Mouse (Mus musculus): ENCODE measurements around the gene Ttc28. TPM values are rescaled to one million over a fixed set of nuclear protein-coding genes. Genes with fewer than 3 reads are reported as not detected.

The Ttc28 gene
- polyA plus RNA-seq, 1 experiment, result 7.4 TPM

DNA sequence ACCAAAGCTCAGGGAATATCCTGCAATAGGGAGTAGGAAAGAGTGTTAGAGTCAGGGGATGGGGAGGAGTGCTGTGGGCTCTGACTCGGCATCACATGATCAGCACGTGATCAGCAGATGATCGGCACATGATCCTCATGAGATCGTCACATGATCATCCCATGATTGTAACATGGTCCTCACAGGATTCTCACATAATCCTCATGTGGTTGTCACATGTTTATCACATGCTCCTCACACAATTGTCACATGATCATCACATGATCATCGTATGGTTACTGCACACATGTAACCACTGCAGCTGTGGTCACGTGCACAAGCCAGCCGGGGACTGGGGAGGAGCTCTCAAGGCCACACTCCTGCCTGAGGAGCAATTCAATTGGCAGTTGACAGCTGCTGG, 264.8 kb downstream of the Ttc28 start:
- WGBS, result 85% methylated on average over 7 of the region's 7 CpGs
- TF ChIP-seq CTCF (IDR thresholded peaks at IDR 0.05; ENCODE audit: control insufficient read depth, insufficient read depth, low read length), result no peak
- no peak for TF ChIP-seq POLR2A (IDR thresholded peaks at IDR 0.05; ENCODE audit: borderline replicate concordance, control insufficient read depth, low read depth, low read length)
- no peak overlapping the region for H3K27ac ChIP-seq (ENCODE audit: control insufficient read depth, insufficient read depth, low read depth, low read length, poor library complexity)
- H3K4me3 ChIP-seq (replicated peaks; ENCODE audit: control insufficient read depth, low read depth, low read length), result no peak overlapping the region
- H3K4me1 ChIP-seq (ENCODE audit: control insufficient read depth, insufficient read depth, low read length), result no peaks in the 10 kb centered on the region; the same call in 1 of the 2 replicates

DNA sequence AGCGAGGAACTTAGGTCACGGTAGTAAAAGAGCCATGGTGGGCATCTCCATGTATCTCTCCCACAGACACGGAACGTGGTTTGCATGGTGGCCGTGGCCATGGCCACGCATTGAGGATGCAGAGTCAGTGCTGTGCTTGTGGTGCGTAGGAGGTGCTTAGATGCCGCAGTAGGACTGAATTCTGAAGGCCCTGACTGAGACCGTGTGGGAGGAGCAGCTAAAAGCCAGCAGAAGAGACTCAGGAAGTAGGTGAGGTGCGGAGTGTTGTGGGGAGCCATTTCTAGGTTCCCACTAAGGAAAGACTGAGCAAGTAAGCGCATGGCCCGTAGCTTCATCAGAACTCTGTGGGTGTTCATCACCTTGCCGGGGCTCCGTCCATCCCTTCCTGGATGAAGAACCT, 271.0 kb downstream of the Ttc28 start:
- no peak overlapping the region for H3K27ac ChIP-seq (ENCODE audit: control insufficient read depth, insufficient read depth, low read depth, low read length, poor library complexity)
- 86% methylated on average over 14 of the region's 14 CpGs for whole genome bisulfite sequencing
- no peak overlapping the region for H3K4me3 ChIP-seq (replicated peaks; ENCODE audit: control insufficient read depth, low read depth, low read length)
- TF ChIP-seq POLR2A (IDR thresholded peaks at IDR 0.05; ENCODE audit: borderline replicate concordance, control insufficient read depth, low read depth, low read length) (no peak), CTCF (IDR thresholded peaks at IDR 0.05; ENCODE audit: control insufficient read depth, insufficient read depth, low read length) (no peak)
- no peaks in the 10 kb centered on the region for H3K4me1 ChIP-seq (ENCODE audit: control insufficient read depth, insufficient read depth, low read length)

DNA sequence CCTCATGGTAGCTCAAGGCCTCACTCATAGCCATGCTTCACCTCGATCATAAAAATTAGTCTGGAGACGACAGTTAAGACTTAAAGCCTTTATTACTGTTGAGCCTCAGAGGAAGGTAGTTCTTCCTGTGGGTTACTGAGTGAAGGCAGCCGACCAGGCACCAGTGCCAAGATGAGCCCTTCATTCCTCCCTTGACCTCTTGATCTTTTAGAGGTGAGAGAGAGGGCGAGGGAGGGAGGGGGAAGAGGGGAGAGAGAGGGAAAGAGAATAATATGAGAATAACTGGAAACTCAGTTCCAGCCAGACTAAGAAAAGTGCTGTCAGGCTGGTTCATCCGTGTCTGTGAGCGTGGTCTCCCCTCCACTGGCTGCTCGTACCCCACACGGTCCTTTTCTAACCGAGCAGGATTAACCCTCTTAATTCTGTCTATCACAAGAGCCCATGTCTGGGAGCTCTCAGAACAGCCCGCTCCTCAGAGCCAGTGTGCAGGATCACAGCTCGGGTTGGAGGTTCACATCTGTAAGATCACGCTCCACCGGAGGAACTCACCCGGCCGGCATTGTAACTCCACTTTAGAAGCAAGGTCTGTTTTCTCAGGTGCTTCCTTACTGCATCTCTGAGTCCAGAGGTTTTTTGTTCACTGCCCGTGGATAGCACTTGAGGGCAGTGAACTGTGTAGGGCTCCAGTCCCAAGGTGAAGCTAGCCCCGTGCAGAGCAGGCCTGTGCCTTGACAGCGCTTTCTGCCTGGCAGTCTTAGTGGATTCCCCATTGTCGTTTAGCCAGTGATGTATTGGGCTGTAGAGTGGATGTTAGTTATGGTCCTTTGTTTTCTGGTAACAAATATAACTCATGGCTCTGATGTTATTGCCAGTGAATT, 272.5 kb downstream of the Ttc28 start:
- TF ChIP-seq CTCF (IDR thresholded peaks at IDR 0.05; ENCODE audit: control insufficient read depth, insufficient read depth, low read length), result no peak
- TF ChIP-seq POLR2A (IDR thresholded peaks at IDR 0.05; ENCODE audit: borderline replicate concordance, control insufficient read depth, low read depth, low read length), result no peak
- H3K27ac ChIP-seq (ENCODE audit: control insufficient read depth, insufficient read depth, low read depth, low read length, poor library complexity), result no peak overlapping the region
- H3K4me1 ChIP-seq (ENCODE audit: control insufficient read depth, insufficient read depth, low read length), result no peaks in the 10 kb centered on the region
- WGBS, result 62% methylated on average over 19 of the region's 19 CpGs
- no peak overlapping the region for H3K4me3 ChIP-seq (replicated peaks; ENCODE audit: control insufficient read depth, low read depth, low read length)

DNA sequence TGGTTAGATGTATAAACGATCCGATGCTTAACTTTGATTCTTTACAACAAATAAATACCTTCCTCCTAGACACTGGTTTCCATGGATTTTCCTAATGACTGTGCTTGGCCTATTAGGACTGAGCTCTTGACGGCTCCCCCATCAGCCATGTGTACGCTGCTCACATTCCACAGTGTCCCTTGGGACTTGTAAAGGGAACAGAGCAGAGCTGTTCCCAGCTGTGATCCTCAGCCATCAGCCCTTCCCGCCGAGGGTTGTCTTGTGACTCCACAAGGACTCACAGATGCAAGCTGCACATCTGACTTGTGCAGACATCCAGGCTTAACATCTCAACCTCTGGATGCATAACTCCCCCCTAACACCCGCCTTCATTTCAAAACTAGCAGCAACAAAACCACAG, 275.0 kb downstream of the Ttc28 start:
- 84% methylated on average over 7 of the region's 7 CpGs for WGBS

DNA sequence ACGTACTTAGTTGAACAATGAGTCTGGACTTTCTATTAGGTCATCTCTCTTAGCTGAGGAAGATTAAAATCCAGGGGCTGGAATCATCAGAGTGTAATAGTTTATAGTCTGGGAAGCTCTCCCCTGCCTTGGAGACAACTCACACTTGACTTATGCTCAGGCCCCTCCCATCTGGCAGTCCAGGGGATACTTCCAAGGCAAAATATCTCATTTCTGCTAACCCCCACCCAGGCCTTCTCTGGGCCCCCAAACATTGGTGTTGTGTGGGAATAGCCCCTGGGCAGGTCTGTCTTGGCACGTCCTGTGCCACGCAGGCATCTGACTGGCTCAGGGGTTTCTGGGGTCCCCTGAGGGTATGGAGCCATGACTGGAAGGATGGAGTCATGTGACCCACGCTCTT, 275.7 kb downstream of the Ttc28 start:
- Histone ChIP-seq H3K27ac (ENCODE audit: control insufficient read depth, insufficient read depth, low read depth, low read length, poor library complexity) (no peak overlapping the region), H3K4me1 (ENCODE audit: control insufficient read depth, insufficient read depth, low read length) (no peaks in the 10 kb centered on the region; the same call in 1 of the 2 replicates), H3K4me3 (replicated peaks; ENCODE audit: control insufficient read depth, low read depth, low read length) (no peak overlapping the region)
- 75% methylated on average over 4 of the region's 4 CpGs for WGBS
- no peak for TF ChIP-seq CTCF (IDR thresholded peaks at IDR 0.05; ENCODE audit: control insufficient read depth, insufficient read depth, low read length)
- no peak for TF ChIP-seq POLR2A (IDR thresholded peaks at IDR 0.05; ENCODE audit: borderline replicate concordance, control insufficient read depth, low read depth, low read length)

More for the DNA sequence above, 275.0 kb downstream of the Ttc28 start:
- Histone ChIP-seq H3K4me1 (ENCODE audit: control insufficient read depth, insufficient read depth, low read length) (no peaks in the 10 kb centered on the region; the same call in 1 of the 2 replicates), H3K27ac (ENCODE audit: control insufficient read depth, insufficient read depth, low read depth, low read length, poor library complexity) (no peak overlapping the region), H3K4me3 (replicated peaks; ENCODE audit: control insufficient read depth, low read depth, low read length) (no peak overlapping the region)
- no peak for TF ChIP-seq POLR2A (IDR thresholded peaks at IDR 0.05; ENCODE audit: borderline replicate concordance, control insufficient read depth, low read depth, low read length)
- no peak for TF ChIP-seq CTCF (IDR thresholded peaks at IDR 0.05; ENCODE audit: control insufficient read depth, insufficient read depth, low read length)

DNA sequence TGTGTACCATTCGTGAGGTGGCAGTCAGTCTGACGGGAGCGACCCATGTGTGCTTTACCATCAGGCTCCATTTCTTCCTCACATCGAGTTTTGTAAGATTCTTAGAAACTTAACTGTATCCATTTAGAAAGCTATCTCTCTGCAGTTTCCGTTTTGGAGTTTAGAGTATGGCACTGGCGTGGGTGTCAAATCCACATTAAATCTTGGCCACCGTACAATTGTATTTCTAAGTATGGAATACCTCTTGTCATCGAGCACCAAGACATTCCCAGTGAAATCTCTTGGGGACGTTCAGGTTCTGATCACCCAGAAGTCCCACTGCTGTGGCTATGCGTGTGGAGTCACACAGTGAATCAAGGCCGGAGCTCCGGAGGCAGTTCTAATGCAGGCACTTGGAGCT, 276.3 kb downstream of the Ttc28 start:
- 78% methylated on average over 12 of the region's 12 CpGs for WGBS
- Histone ChIP-seq H3K4me3 (replicated peaks; ENCODE audit: control insufficient read depth, low read depth, low read length) (no peak overlapping the region), H3K27ac (ENCODE audit: control insufficient read depth, insufficient read depth, low read depth, low read length, poor library complexity) (no peak overlapping the region), H3K4me1 (ENCODE audit: control insufficient read depth, insufficient read depth, low read length) (no peaks in the 10 kb centered on the region; the same call in 1 of the 2 replicates)
- no peak for TF ChIP-seq CTCF (IDR thresholded peaks at IDR 0.05; ENCODE audit: control insufficient read depth, insufficient read depth, low read length)
- no peak for TF ChIP-seq POLR2A (IDR thresholded peaks at IDR 0.05; ENCODE audit: borderline replicate concordance, control insufficient read depth, low read depth, low read length)

DNA sequence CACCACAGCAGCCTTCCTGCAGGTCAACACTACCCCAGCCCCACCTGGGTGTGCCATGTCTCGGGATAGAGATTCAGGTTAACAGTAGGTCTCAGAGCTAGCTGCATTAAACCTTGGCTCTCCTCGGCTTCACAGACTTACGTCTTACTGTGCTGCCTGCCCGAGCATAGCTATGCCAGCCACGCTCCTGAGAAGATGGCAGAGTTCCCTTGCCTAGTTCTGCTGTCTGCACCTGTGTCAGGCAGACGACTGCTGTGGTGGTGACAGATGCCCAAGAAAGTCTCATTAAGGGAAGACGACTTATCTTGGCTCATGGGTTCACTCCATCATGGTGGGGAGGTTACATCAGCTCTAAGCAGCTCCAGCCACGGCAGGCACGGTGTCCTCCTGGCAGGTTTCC, 278.7 kb downstream of the Ttc28 start:
- H3K4me1 ChIP-seq (ENCODE audit: control insufficient read depth, insufficient read depth, low read length), result no peaks in the 10 kb centered on the region; the same call in 1 of the 2 replicates
- WGBS, result 72% methylated on average over 9 of the region's 9 CpGs
- H3K4me3 ChIP-seq (replicated peaks; ENCODE audit: control insufficient read depth, low read depth, low read length), result no peak overlapping the region
- TF ChIP-seq CTCF (IDR thresholded peaks at IDR 0.05; ENCODE audit: control insufficient read depth, insufficient read depth, low read length) (no peak), POLR2A (IDR thresholded peaks at IDR 0.05; ENCODE audit: borderline replicate concordance, control insufficient read depth, low read depth, low read length) (no peak)
- no peak overlapping the region for H3K27ac ChIP-seq (ENCODE audit: control insufficient read depth, insufficient read depth, low read depth, low read length, poor library complexity)

DNA sequence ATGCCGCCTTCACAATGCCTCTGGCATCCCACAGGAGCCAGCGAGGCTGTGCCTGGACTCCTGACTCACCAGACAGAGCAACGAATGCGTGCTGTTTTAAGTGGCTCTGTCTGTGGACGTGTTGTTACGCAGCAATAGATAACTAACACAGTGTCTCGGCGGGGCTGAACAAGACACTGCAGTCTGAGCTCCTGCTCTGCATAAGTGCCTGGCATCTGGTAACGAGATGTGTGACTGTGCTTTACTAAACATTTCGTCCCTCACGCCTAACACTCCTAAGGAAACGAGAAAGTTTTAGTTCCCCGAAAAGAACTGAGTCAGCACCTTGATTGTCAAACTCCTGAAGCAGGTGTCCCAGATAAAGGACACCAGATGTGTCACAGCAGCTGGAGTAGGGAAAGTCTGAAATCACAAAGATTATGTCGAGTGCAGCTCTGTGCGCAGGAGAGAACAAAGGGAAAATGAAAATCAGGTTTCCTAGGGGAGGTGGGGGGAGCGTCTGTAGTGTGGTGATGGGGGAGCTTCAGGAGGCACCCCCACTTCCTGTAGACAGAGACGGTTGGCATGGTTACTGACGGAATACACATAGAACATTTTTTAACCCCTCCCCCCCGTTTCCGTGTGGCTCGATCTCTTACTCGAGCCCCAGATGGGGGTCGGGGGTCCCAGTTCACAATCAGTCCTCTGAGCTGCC, 280.2 kb downstream of the Ttc28 start:
- no peak overlapping the region for H3K4me3 ChIP-seq (replicated peaks; ENCODE audit: control insufficient read depth, low read depth, low read length)
- WGBS, result 26% methylated on average over 23 of the region's 23 CpGs
- H3K27ac ChIP-seq (ENCODE audit: control insufficient read depth, insufficient read depth, low read depth, low read length, poor library complexity), result no peak overlapping the region
- TF ChIP-seq POLR2A (IDR thresholded peaks at IDR 0.05; ENCODE audit: borderline replicate concordance, control insufficient read depth, low read depth, low read length), result no peak
- no peaks in the 10 kb centered on the region; the same call in 1 of the 2 replicates for H3K4me1 ChIP-seq (ENCODE audit: control insufficient read depth, insufficient read depth, low read length)
